Mouse (Mus musculus) heart, embryonic 14.5 days (tissue): ENCODE measurements around the gene R3hdm4. TPM values are rescaled to one million over a fixed set of nuclear protein-coding genes. Genes with fewer than 3 reads are reported as not detected.

Source experiments
- ATAC-seq: fragments of 200-750 bp; cut with Nextera tagmentation; 2 replicates; pipeline ENCODE4 v1.8.0; 2017; ENCODE audit warnings: low read depth, moderate TSS enrichment; ENCODE audit not compliant: insufficient number of reproducible peaks, insufficient read depth, low FRiP score
- H3K27ac ChIP-seq, 2 experiments: fragments of 200-500 bp in 1 of 2; fragments of 300-500 bp in 1 of 2; sonication (generic) in 1 of 2; replicated peaks in 1 of 2; 2 replicates each; pipeline ENCODE4 v1.5.1; 2012 to 2014; ENCODE audit warnings: low read depth in 2 of 2, low read length in 2 of 2, control low read depth in 1 of 2, mild to moderate bottlenecking in 1 of 2, mixed read lengths in 1 of 2; ENCODE audit not compliant: control insufficient read depth in 1 of 2, insufficient read depth in 1 of 2
- H3K27me3 ChIP-seq: fragments of 300-500 bp; sonication (generic); 2 replicates; pipeline ENCODE4 v1.6.1; 2014; ENCODE audit warnings: mild to moderate bottlenecking, low read length, control low read depth; ENCODE audit not compliant: control insufficient read depth, insufficient read depth
- H3K36me3 ChIP-seq: fragments of 300-500 bp; sonication (generic); 2 replicates; pipeline ENCODE4 v1.6.1; 2014; ENCODE audit warnings: mild to moderate bottlenecking, control low read depth, low read length, mixed read lengths; ENCODE audit not compliant: control insufficient read depth, insufficient read depth
- H3K4me1 ChIP-seq, 2 experiments: fragments of 200-500 bp in 1 of 2; fragments of 300-500 bp in 1 of 2; sonication (generic) in 1 of 2; 2 replicates each; pipeline ENCODE4 v1.6.1; 2012 to 2014; ENCODE audit warnings: low read length in 2 of 2, control low read depth in 1 of 2, mixed read lengths in 1 of 2; ENCODE audit not compliant: control insufficient read depth in 2 of 2, insufficient read depth in 2 of 2
- H3K4me2 ChIP-seq: fragments of 300-500 bp; sonication (generic); 2 replicates; pipeline ENCODE4 v1.6.1; 2014; ENCODE audit warnings: mild to moderate bottlenecking, low read length
- H3K4me3 ChIP-seq, 2 experiments: fragments of 200-500 bp in 1 of 2; fragments of 300-500 bp in 1 of 2; sonication (generic) in 1 of 2; 2 replicates each; pipeline ENCODE4 v1.5.1; 2012 to 2014; ENCODE audit warnings: low read length in 2 of 2, mild to moderate bottlenecking in 2 of 2, control low read depth in 1 of 2, low read depth in 1 of 2, moderate library complexity in 1 of 2; ENCODE audit not compliant: control insufficient read depth in 1 of 2, insufficient read depth in 1 of 2
- H3K9ac ChIP-seq: fragments of 300-500 bp; sonication (generic); 2 replicates; pipeline ENCODE4 v1.6.1; 2014; ENCODE audit warnings: mild to moderate bottlenecking, low read length
- H3K9me3 ChIP-seq: fragments of 300-500 bp; sonication (generic); 2 replicates; pipeline ENCODE4 v1.6.1; 2016; ENCODE audit warnings: low read length, control low read depth; ENCODE audit not compliant: control insufficient read depth
- WGBS: fragments of 180-500 bp; shearing (Covaris S2); extraction: QIAGEN DNeasy Blood & Tissue Kit; methylation state at CpG from one replicate; pipeline ENCODE4 v1.1.7; 2014; 5-methylcytosine and 5-hydroxymethylcytosine counted together
- polyA plus RNA-seq: library from polyadenylated mRNA; unstranded; fragments of >200 nt; fragmentation: Nextera tagmentation; extraction: Ambion mirVana; gene quantifications from 2 replicates; pipeline ENCODE4 v1.2.1, GENCODE M21; 2014

R3hdm4 gene
- polyA plus RNA-seq, 1 experiment from 2014 or later, result 96.7 TPM

GRCm38 (mm10) chr10:79914131-79914947, 6.7 kb downstream of the R3hdm4 start:
- no peak overlapping the region for H3K4me3 ChIP-seq
- H3K4me2 ChIP-seq, result no peak overlapping the region
- H3K9ac ChIP-seq, result peak overlapping the region; percentile 21; the same call in 1 of the 2 replicates
- peaks cover 25% of the 10 kb centered on the region for H3K36me3 ChIP-seq
- 63% methylated on average over 11 of the region's 11 CpGs for WGBS
- no peak for ATAC-seq
- peaks cover 13 to 29% of the 10 kb centered on the region in 2 experiments for H3K4me1 ChIP-seq
- peaks cover 21% of the 10 kb centered on the region for H3K27me3 ChIP-seq
- no peaks in the 10 kb centered on the region for H3K9me3 ChIP-seq
- no peak overlapping the region for H3K27ac ChIP-seq

DNA sequence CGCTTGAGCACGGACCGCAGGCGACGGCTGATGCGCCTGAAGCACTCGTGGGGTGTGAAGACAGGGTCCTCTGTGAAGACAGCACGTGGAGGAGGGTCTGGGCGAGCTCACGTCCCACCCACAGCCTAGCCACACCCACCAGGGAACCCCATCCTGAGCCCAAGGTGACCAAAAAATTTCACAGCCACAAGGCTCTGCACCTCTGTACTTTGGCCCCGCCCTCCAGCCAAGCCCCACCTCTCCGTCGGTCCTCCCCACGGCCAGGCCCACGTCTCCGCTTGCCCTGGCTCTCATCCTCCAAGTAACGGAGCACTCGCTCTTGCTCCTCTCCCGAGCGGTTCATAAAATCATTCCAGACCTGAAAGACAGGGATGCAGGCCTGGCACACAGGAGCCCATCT, 8.6 kb downstream of the R3hdm4 start:
- WGBS, result 70% methylated on average over 20 of the region's 20 CpGs
- H3K4me1 ChIP-seq, result peaks cover 9 to 25% of the 10 kb centered on the region in 2 experiments

GRCm38 (mm10) chr10:79910556-79910955, 10.5 kb downstream of the R3hdm4 start, which contains the start of gene Gm26602:
TSS of gene Gm26602 (plus strand) at chr10:79910856.
- ATAC-seq, result no peak
- H3K4me3 ChIP-seq, result no peak within 1 kb of the TSS
- no peak within 1 kb of the TSS for H3K4me2 ChIP-seq
- peaks cover 5 to 15% of the 10 kb centered on the region in 2 experiments; a peak in 3 of 4 replicates for H3K4me1 ChIP-seq
- peaks cover 44% of the 10 kb centered on the region for H3K36me3 ChIP-seq
- no peaks in the 10 kb centered on the region for H3K9me3 ChIP-seq
- no peaks in the 10 kb centered on the region for H3K27me3 ChIP-seq
- no peak within 1 kb of the TSS for H3K9ac ChIP-seq
- 94% methylated on average over 4 of the region's 4 CpGs for WGBS
- H3K27ac ChIP-seq, result no peak within 1 kb of the TSS

More for the DNA sequence above, 8.6 kb downstream of the R3hdm4 start:
- no peaks in the 10 kb centered on the region for H3K9me3 ChIP-seq
- no peak overlapping the region for H3K9ac ChIP-seq
- H3K4me2 ChIP-seq, result no peak overlapping the region
- no peak overlapping the region for H3K4me3 ChIP-seq
- H3K36me3 ChIP-seq, result peaks cover 26% of the 10 kb centered on the region
- no peak for ATAC-seq
- H3K27ac ChIP-seq, result no peak overlapping the region
- peaks cover 2% of the 10 kb centered on the region; the same call in 1 of the 2 replicates for H3K27me3 ChIP-seq

DNA sequence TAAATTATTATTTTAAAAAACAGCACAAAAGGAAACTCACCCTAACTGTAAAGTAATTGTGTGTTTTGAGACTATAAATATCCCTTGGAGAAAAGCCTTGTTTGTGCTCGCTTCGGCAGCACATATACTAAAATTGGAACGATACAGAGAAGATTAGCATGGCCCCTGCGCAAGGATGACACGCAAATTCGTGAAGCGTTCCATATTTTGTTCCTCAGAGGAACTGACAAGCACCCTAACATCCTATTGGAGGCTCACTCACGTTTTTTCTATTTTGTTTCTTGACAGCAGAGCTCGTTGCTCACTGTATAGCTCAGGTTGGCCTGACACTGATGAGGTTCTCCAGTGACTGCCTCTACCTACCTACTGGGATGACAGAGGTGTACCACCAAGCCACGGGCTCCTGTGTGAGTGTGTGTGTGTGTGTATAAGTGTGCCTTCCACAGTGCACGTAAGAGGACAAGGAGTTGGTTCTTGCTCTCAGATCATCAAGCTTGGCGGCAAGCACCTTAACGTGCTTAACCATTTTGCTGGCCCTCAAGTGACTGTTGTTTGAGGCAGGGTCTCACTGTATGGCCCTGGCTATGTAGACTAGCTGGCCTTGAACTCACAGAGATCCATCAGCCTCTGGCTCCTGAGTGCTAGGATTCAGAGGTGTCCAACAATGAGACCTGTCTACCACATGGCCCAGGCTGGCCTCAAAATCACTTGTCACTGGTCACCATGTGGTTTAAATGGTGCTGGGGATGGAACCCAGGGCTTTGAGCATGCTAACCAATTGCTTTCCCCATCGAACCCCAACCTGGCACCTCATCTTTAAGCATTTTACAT, 11.7 kb downstream of the R3hdm4 start:
- Histone ChIP-seq H3K27ac (peak overlapping the region; percentile 6 to 30; a peak in 3 of 4 replicates), H3K4me2 (peak overlapping the region; percentile 63), H3K36me3 (peaks cover 57% of the 10 kb centered on the region), H3K9me3 (no peaks in the 10 kb centered on the region), H3K9ac (peak overlapping the region; percentile 92), H3K4me1 (peaks cover 2 to 10% of the 10 kb centered on the region in 2 experiments; a peak in 2 of 4 replicates), H3K4me3 (peak overlapping the region in 1 of 2 experiments; percentile 72; a peak in 2 of 4 replicates), H3K27me3 (no peaks in the 10 kb centered on the region)
- ATAC-seq, result no peak; the same call in 1 of the 2 replicates
- WGBS, result 23% methylated on average over 14 of the region's 14 CpGs

GRCm38 (mm10) chr10:79908167-79909091, 12.6 kb downstream of the R3hdm4 start, which contains the start of gene Med16:
TSS of gene Med16 (minus strand) at chr10:79908923.
- H3K36me3 ChIP-seq, result peaks cover 63% of the 10 kb centered on the region
- peaks cover 0 to 5% of the 10 kb centered on the region in 2 experiments; a peak in 2 of 4 replicates for H3K4me1 ChIP-seq
- peak within 1 kb of the TSS; percentile 63 for H3K4me2 ChIP-seq
- ATAC-seq, result peak; percentile 95
- H3K9ac ChIP-seq, result peak within 1 kb of the TSS; percentile 92
- 2% methylated on average over 52 of the region's 52 CpGs for WGBS
- H3K4me3 ChIP-seq, result peak within 1 kb of the TSS; percentile 72 to 89
- peak within 1 kb of the TSS; percentile 94 to 97 for H3K27ac ChIP-seq
- no peaks in the 10 kb centered on the region for H3K9me3 ChIP-seq
- no peaks in the 10 kb centered on the region for H3K27me3 ChIP-seq

GRCm38 (mm10) chr10:79907415-79907814, 13.6 kb downstream of the R3hdm4 start:
- H3K9me3 ChIP-seq, result no peaks in the 10 kb centered on the region
- peaks cover 0 to 5% of the 10 kb centered on the region in 2 experiments; a peak in 2 of 4 replicates for H3K4me1 ChIP-seq
- no peak overlapping the region for H3K27ac ChIP-seq
- no peak for ATAC-seq
- no peak overlapping the region for H3K4me2 ChIP-seq
- H3K36me3 ChIP-seq, result peaks cover 71% of the 10 kb centered on the region
- H3K9ac ChIP-seq, result no peak overlapping the region
- 95% methylated on average over 10 of the region's 10 CpGs for WGBS
- H3K27me3 ChIP-seq, result no peaks in the 10 kb centered on the region
- no peak overlapping the region for H3K4me3 ChIP-seq
